Mouse (Mus musculus) liver, embryonic 14.5 days (tissue): ENCODE data around the gene Psmb3. TPM values are rescaled to one million over a fixed set of nuclear protein-coding genes. Genes with fewer than 3 reads are reported as not detected.

Experiments used
- ATAC-seq: fragments of 200-750 bp; cut with Nextera tagmentation; 2 replicates; pipeline ENCODE4 v1.8.0; 2017; ENCODE audit warnings: moderate number of reproducible peaks, mild to moderate bottlenecking, moderate library complexity; ENCODE audit not compliant: insufficient read depth
- DNase-seq, 3 experiments: peaks; one replicate each; pipeline ENCODE4 v3.0.0-alpha.2; 2012 to 2013; ENCODE audit warnings: low read depth in 3 of 3, low spot score in 3 of 3
- H3K27ac ChIP-seq: fragments of 300-500 bp; sonication (generic); 2 replicates; pipeline ENCODE4 v1.5.1; 2014; ENCODE audit warnings: moderate library complexity, mild to moderate bottlenecking, control low read depth, inconsistent platforms
- H3K27me3 ChIP-seq: fragments of 300-500 bp; sonication (generic); 2 replicates; pipeline ENCODE4 v1.6.1; 2014; ENCODE audit warnings: mild to moderate bottlenecking, low read length, moderate library complexity; ENCODE audit not compliant: control insufficient read depth, insufficient read depth
- H3K36me3 ChIP-seq: fragments of 300-500 bp; sonication (generic); replicated peaks from 2 replicates; pipeline ENCODE4 v1.6.1; 2014; ENCODE audit warnings: low read depth; ENCODE audit not compliant: control insufficient read depth, insufficient read depth
- H3K4me1 ChIP-seq, 2 experiments: fragments of 200-500 bp in 1 of 2; fragments of 300-500 bp in 1 of 2; sonication (generic) in 1 of 2; replicated peaks; 2 replicates each; pipeline ENCODE4 v1.6.1; 2012 to 2014; ENCODE audit warnings: antibody characterized with exemption in 1 of 2, inconsistent platforms in 1 of 2, low read length in 1 of 2; ENCODE audit not compliant: control insufficient read depth in 2 of 2, insufficient read depth in 2 of 2
- H3K4me2 ChIP-seq: fragments of 300-500 bp; sonication (generic); 2 replicates; pipeline ENCODE4 v1.6.1; 2014; ENCODE audit warnings: low read depth, mild to moderate bottlenecking, control low read depth, moderate library complexity
- H3K4me3 ChIP-seq, 2 experiments: fragments of 200-500 bp in 1 of 2; fragments of 300-500 bp in 1 of 2; sonication (generic) in 1 of 2; 2 replicates each; pipeline ENCODE4 v1.5.1; 2012 to 2014; ENCODE audit warnings: low read depth in 2 of 2, low read length in 2 of 2, mild to moderate bottlenecking in 2 of 2, control low read depth in 1 of 2, inconsistent platforms in 1 of 2, moderate library complexity in 1 of 2; ENCODE audit not compliant: insufficient read depth in 1 of 2
- H3K9ac ChIP-seq: fragments of 300-500 bp; sonication (generic); replicated peaks from 2 replicates; pipeline ENCODE4 v1.6.1; 2014; ENCODE audit warnings: mild to moderate bottlenecking, control low read depth, moderate library complexity
- H3K9me3 ChIP-seq: fragments of 300-500 bp; sonication (generic); 2 replicates; pipeline ENCODE4 v1.6.1; 2016; ENCODE audit warnings: low read length, mixed read lengths; ENCODE audit not compliant: control insufficient read depth
- CTCF ChIP-seq: IDR thresholded peaks from 2 replicates; pipeline ENCODE4 v1.5.1; 2016; ENCODE audit warnings: antibody characterized with exemption, low read depth, control low read depth
- EP300 ChIP-seq: IDR thresholded peaks from 2 replicates; pipeline ENCODE4 v1.6.1; 2016; ENCODE audit warnings: antibody characterized with exemption, low read depth
- WGBS: fragments of 180-500 bp; shearing (Covaris S2); extraction: QIAGEN DNeasy Blood & Tissue Kit; methylation state at CpG from one replicate; pipeline ENCODE4 v1.1.7; 2014; ENCODE audit not compliant: insufficient replicate concordance; 5-methylcytosine and 5-hydroxymethylcytosine counted together
- polyA plus RNA-seq, 2 experiments: library from polyadenylated mRNA; depleted of rRNA in 1 of 2; stranded (reverse) in 1 of 2; unstranded in 1 of 2; fragments of >200 nt; fragmentation: Nextera tagmentation in 1 of 2; extraction: Ambion mirVana in 1 of 2; gene quantifications; 2 replicates each; pipeline versions ENCODE4 v1.2.1 to v1.2.3; 2012 to 2014

Gene Psmb3
- polyA plus RNA-seq, 2 experiments: 197 to 330 TPM

GRCm38 (mm10) chr11:97686322-97686908, 16.8 kb upstream of the Psmb3 start:
- 72% methylated on average over 11 of the region's 11 CpGs for whole genome bisulfite sequencing
- H3K9ac ChIP-seq: no peak overlapping the region

GRCm38 (mm10) chr11:97687061-97687460, 16.1 kb upstream of the Psmb3 start:
- DNase-seq (no peak), ATAC-seq (no peak)
- peaks cover 0 to 6% of the 10 kb centered on the region in 2 experiments; a peak in 1 of 4 replicates for H3K4me1 ChIP-seq
- TF ChIP-seq CTCF (no peak), EP300 (no peak)
- H3K27ac ChIP-seq: no peak overlapping the region
- H3K4me3 ChIP-seq: no peak overlapping the region
- H3K4me2 ChIP-seq: no peak overlapping the region
- WGBS: 75% methylated on average over 3 of the region's 3 CpGs
- H3K36me3 ChIP-seq: no peaks in the 10 kb centered on the region
- no peaks in the 10 kb centered on the region for H3K9me3 ChIP-seq
- no peaks in the 10 kb centered on the region for H3K27me3 ChIP-seq
- H3K9ac ChIP-seq: no peak overlapping the region

More at GRCm38 (mm10) chr11:97686322-97686908, 16.8 kb upstream of the Psmb3 start:
- Histone ChIP-seq H3K4me2 (peak overlapping the region; percentile 25), H3K36me3 (no peaks in the 10 kb centered on the region), H3K9me3 (no peaks in the 10 kb centered on the region), H3K27ac (no peak overlapping the region), H3K4me1 (peaks cover 0 to 6% of the 10 kb centered on the region in 2 experiments; a peak in 1 of 4 replicates), H3K4me3 (peak overlapping the region; percentile 8 to 24; a peak in 2 of 4 replicates), H3K27me3 (no peaks in the 10 kb centered on the region)
- TF ChIP-seq EP300 (no peak), CTCF (no peak)
- ATAC-seq (no peak), DNase-seq (no peak)

- Histone ChIP-seq H3K27ac (no peak overlapping the region), H3K9ac (no peak overlapping the region), H3K36me3 (no peaks in the 10 kb centered on the region), H3K9me3 (no peaks in the 10 kb centered on the region), H3K4me2 (no peak overlapping the region), H3K4me3 (no peak overlapping the region), H3K4me1 (peaks cover 0 to 6% of the 10 kb centered on the region in 2 experiments; a peak in 1 of 4 replicates), H3K27me3 (no peaks in the 10 kb centered on the region)
- ATAC-seq (no peak), DNase-seq (no peak)
- 22% methylated on average over 10 of the region's 10 CpGs for WGBS
- TF ChIP-seq CTCF (peak; percentile 97), EP300 (no peak)
Measured at GRCm38 (mm10) chr11:97689861-97690260, 13.3 kb upstream of the Psmb3 start.

GRCm38 (mm10) chr11:97694435-97694834, 8.8 kb upstream of the Psmb3 start:
- Histone ChIP-seq H3K4me1 (0 out of 4 replicates have a peak, but pooled peaks cover 0 to 2% of the 10 kb centered on the region in 2 experiments), H3K27me3 (peaks cover 17% of the 10 kb centered on the region), H3K9me3 (no peaks in the 10 kb centered on the region), H3K9ac (no peak overlapping the region), H3K4me3 (no peak overlapping the region), H3K27ac (no peak overlapping the region), H3K36me3 (no peaks in the 10 kb centered on the region), H3K4me2 (no peak overlapping the region)
- no peak for TF ChIP-seq EP300
- no peak for TF ChIP-seq CTCF
- ATAC-seq (no peak), DNase-seq (no peak)
- 67% methylated on average over 4 of the region's 4 CpGs for WGBS

- H3K9me3 ChIP-seq: no peaks in the 10 kb centered on the region
- ATAC-seq: no peak
- peaks cover 0 to 2% of the 10 kb centered on the region in 2 experiments; a peak in 1 of 4 replicates for H3K4me1 ChIP-seq
- H3K36me3 ChIP-seq: no peaks in the 10 kb centered on the region
- 78% methylated on average over 17 of the region's 17 CpGs for WGBS
- no peak overlapping the region for H3K4me2 ChIP-seq
- DNase-seq: no peak
- peaks cover 24% of the 10 kb centered on the region for H3K27me3 ChIP-seq
- no peak overlapping the region for H3K9ac ChIP-seq
- TF ChIP-seq EP300: no peak
- no peak for TF ChIP-seq CTCF
- no peak overlapping the region for H3K4me3 ChIP-seq
- H3K27ac ChIP-seq: no peak overlapping the region
Measured at GRCm38 (mm10) chr11:97694921-97695711, 8.1 kb upstream of the Psmb3 start.
